Mouse (Mus musculus) lung, embryonic 14.5 days (tissue): ENCODE data around the gene 4931406P16Rik. TPM values are rescaled to one million over a fixed set of nuclear protein-coding genes. Genes with fewer than 3 reads are reported as not detected.
"Not testable (repeated sequence)": the region's sequence is repeated elsewhere in the genome, so short reads cannot be mapped to it uniquely, and the experiment has no call there.

Experiments used
- ATAC-seq: fragments of 200-750 bp; cut with Nextera tagmentation; 2 replicates; pipeline ENCODE4 v1.8.0; 2017; ENCODE audit warnings: mild to moderate bottlenecking, moderate TSS enrichment, moderate library complexity; ENCODE audit not compliant: insufficient read depth
- DNase-seq: peaks from one replicate; pipeline ENCODE4 v3.0.0-alpha.2; 2015
- H3K27ac ChIP-seq: fragments of 300-500 bp; sonication (generic); 2 replicates; pipeline ENCODE4 v1.5.1; 2014; ENCODE audit warnings: low read depth, mild to moderate bottlenecking, moderate library complexity
- H3K27me3 ChIP-seq: fragments of 300-500 bp; sonication (generic); 2 replicates; pipeline ENCODE4 v1.6.1; 2014; ENCODE audit warnings: low read length, control low read depth; ENCODE audit not compliant: insufficient read depth
- H3K36me3 ChIP-seq: fragments of 300-500 bp; sonication (generic); 2 replicates; pipeline ENCODE4 v1.6.1; 2014; ENCODE audit warnings: control low read depth; ENCODE audit not compliant: insufficient read depth
- H3K4me1 ChIP-seq: fragments of 300-500 bp; sonication (generic); 2 replicates; pipeline ENCODE4 v1.6.1; 2014; ENCODE audit warnings: antibody characterized with exemption, control low read depth; ENCODE audit not compliant: insufficient read depth
- H3K4me2 ChIP-seq: fragments of 300-500 bp; sonication (generic); 2 replicates; pipeline ENCODE4 v1.6.1; 2014; ENCODE audit warnings: mild to moderate bottlenecking
- H3K4me3 ChIP-seq: fragments of 300-500 bp; sonication (generic); 2 replicates; pipeline ENCODE4 v1.5.1; 2014; ENCODE audit warnings: low read depth, low read length
- H3K9ac ChIP-seq: fragments of 300-500 bp; sonication (generic); 2 replicates; pipeline ENCODE4 v1.6.1; 2014
- H3K9me3 ChIP-seq: fragments of 300-500 bp; sonication (generic); 2 replicates; pipeline ENCODE4 v1.6.1; 2016; ENCODE audit warnings: low read depth, low read length, control low read depth
- CTCF ChIP-seq: IDR thresholded peaks from 2 replicates; pipeline ENCODE4 v1.5.1; 2016; ENCODE audit warnings: antibody characterized with exemption, low read depth
- WGBS: fragments of 180-500 bp; shearing (Covaris S2); extraction: QIAGEN DNeasy Blood & Tissue Kit; methylation state at CpG from one replicate; pipeline ENCODE4 v1.1.7; 2014; 5-methylcytosine and 5-hydroxymethylcytosine counted together
- polyA plus RNA-seq: library from polyadenylated mRNA; unstranded; fragments of >200 nt; fragmentation: Nextera tagmentation; extraction: Ambion mirVana; gene quantifications from 2 replicates; pipeline ENCODE4 v1.2.1, GENCODE M21; 2014

The 4931406P16Rik gene
- polyA plus RNA-seq, 1 experiment from 2014 or later = 54.7 TPM

DNA sequence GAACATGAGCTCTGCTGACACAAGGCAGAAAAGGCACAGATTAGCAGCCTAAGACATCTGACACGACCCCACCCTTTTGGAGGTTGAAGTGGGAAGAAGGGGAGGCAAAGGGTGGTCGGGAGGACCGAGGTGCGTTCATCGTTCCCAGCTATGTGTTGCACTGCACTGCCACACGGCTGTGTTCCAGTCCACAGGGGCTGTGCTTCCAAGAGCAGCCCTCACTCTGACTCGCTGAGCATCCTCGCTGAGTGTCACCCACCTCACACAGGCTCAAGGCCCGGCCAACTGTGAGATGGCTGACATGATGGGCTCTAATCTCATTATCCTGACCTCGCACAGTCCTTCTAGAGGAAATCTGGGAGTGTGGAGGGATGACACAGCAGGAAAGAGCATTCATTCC lies 96.9 kb downstream of the 4931406P16Rik start:
- no peak overlapping the region for H3K9ac ChIP-seq
- no peak overlapping the region for H3K27ac ChIP-seq
- TF ChIP-seq CTCF = no peak
- ATAC-seq (no peak), DNase-seq (no peak)
- H3K27me3 ChIP-seq = no peaks in the 10 kb centered on the region
- no peaks in the 10 kb centered on the region for H3K4me1 ChIP-seq
- peaks cover 98% of the 10 kb centered on the region for H3K36me3 ChIP-seq
- H3K4me2 ChIP-seq = no peak overlapping the region
- no peak overlapping the region for H3K4me3 ChIP-seq
- 85% methylated on average over 10 of the region's 10 CpGs for WGBS
- no peaks in the 10 kb centered on the region for H3K9me3 ChIP-seq

DNA sequence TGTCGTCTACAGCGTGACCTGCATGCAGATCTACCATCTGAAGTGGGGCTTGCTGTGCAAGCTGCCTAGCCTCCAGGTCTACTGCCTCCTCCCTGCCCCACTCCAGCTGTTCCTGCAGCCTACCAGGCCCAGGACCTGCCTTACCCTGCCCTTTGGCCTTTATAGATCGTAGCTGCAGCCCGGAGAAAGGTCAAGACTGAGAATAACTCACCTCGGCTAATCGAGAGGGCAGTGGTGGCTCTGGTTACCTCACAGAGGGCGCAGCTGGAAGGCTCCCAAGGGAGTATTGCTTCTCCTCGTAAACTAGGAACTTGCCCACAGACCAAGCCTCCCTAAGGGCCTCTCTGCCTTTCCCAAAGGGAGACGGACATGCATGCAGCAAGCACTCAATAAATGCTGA lies 97.9 kb downstream of the 4931406P16Rik start:
- no peaks in the 10 kb centered on the region for H3K4me1 ChIP-seq
- DNase-seq = no peak
- WGBS = 89% methylated on average over 9 of the region's 9 CpGs
- H3K9me3 ChIP-seq = no peaks in the 10 kb centered on the region
- no peak for ATAC-seq
- H3K9ac ChIP-seq = no peak overlapping the region
- TF ChIP-seq CTCF = no peak
- no peak overlapping the region for H3K4me3 ChIP-seq
- no peaks in the 10 kb centered on the region for H3K27me3 ChIP-seq
- H3K36me3 ChIP-seq = peaks cover 98% of the 10 kb centered on the region
- H3K27ac ChIP-seq = no peak overlapping the region
- H3K4me2 ChIP-seq = no peak overlapping the region

GRCm38 (mm10) chr7:34214644-34215043 lies 98.7 kb downstream of the 4931406P16Rik start:
- Histone ChIP-seq H3K4me2 (no peak overlapping the region), H3K27ac (no peak overlapping the region), H3K9ac (no peak overlapping the region), H3K4me3 (no peak overlapping the region), H3K36me3 (peaks cover 97% of the 10 kb centered on the region), H3K4me1 (no peaks in the 10 kb centered on the region), H3K27me3 (no peaks in the 10 kb centered on the region), H3K9me3 (no peaks in the 10 kb centered on the region)
- 92% methylated on average over 8 of the region's 8 CpGs for WGBS
- no peak for ATAC-seq
- DNase-seq = no peak
- TF ChIP-seq CTCF = no peak

GRCm38 (mm10) chr7:34213281-34213680 lies 100.1 kb downstream of the 4931406P16Rik start:
- Histone ChIP-seq H3K36me3 (peaks cover 98% of the 10 kb centered on the region), H3K4me1 (no peaks in the 10 kb centered on the region), H3K9ac (no peak overlapping the region), H3K9me3 (no peaks in the 10 kb centered on the region), H3K4me3 (no peak overlapping the region), H3K27me3 (no peaks in the 10 kb centered on the region), H3K4me2 (no peak overlapping the region), H3K27ac (no peak overlapping the region)
- ATAC-seq = no peak
- DNase-seq = no peak
- TF ChIP-seq CTCF = no peak
- 86% methylated on average over 7 of the region's 7 CpGs for WGBS

DNA sequence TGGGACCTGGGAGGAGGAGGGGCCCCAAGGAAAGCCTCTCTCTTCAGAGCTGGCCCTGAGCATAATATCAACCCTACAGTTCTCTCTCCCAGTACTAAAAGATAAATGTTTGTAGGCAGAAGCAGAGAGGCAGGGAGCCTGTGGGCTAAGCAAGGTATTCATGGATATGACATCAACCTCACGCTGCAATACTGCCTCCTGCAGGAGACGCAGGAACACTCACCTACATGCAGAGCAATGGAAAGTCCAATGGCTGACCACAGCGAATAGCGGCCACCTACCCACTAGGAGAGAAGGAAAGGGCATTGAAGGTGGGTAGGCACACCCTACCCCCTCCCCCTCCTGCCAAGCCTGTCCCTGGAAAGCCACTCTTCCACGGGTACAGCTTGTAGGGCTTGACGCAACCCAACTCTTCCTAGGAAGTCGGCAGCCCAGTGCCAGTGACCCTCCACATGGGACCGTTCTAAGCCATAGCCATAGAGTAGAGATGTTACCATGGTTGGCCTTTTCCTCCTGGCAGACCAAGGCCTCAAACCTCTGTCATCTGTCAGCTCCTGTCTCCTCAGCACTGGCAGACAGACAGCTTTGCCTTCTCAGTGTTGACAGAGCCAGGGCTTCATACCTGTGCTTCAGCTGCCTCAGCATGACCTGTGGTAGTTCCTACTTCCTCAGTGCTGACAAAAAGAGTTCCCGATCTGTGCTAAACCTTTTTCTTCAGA lies 105.2 kb downstream of the 4931406P16Rik start:
- Histone ChIP-seq H3K9me3 (no peaks in the 10 kb centered on the region), H3K27me3 (no peaks in the 10 kb centered on the region), H3K27ac (no peak overlapping the region), H3K9ac (no peak overlapping the region), H3K4me3 (no peak overlapping the region), H3K4me1 (no peaks in the 10 kb centered on the region), H3K4me2 (no peak overlapping the region), H3K36me3 (peaks cover 98% of the 10 kb centered on the region)
- 92% methylated on average over 9 of the region's 9 CpGs for WGBS
- ATAC-seq = no peak
- peak; percentile 35; the same call in 1 of the 2 replicates for TF ChIP-seq CTCF
- DNase-seq = no peak

DNA sequence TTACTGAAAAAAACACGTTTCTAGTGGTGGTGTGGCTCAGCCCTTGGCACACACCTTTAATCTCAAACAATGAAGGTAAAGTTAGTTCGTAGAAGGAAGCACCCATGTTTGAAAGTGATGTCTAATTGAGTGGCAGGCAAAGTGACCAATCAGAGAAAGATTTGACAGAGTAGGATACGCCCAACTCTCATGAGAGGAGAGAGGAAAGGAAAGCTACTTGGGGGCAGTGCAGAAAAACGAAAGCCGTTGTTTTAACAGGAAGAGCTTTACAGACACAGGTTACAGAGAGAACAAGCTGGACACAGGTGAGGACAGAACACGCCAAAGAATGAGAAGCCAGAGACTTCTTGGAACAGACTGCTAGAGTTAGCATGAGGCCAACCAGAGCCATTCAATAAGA lies 107.0 kb downstream of the 4931406P16Rik start:
- WGBS = 86% methylated on average over 6 of the region's 6 CpGs
- TF ChIP-seq CTCF = no peak
- Histone ChIP-seq H3K4me3 (no peak overlapping the region), H3K4me2 (no peak overlapping the region), H3K27me3 (no peaks in the 10 kb centered on the region), H3K36me3 (peaks cover 98% of the 10 kb centered on the region), H3K27ac (no peak overlapping the region), H3K4me1 (no peaks in the 10 kb centered on the region), H3K9me3 (no peaks in the 10 kb centered on the region), H3K9ac (no peak overlapping the region)
- no peak for DNase-seq
- no peak for ATAC-seq

DNA sequence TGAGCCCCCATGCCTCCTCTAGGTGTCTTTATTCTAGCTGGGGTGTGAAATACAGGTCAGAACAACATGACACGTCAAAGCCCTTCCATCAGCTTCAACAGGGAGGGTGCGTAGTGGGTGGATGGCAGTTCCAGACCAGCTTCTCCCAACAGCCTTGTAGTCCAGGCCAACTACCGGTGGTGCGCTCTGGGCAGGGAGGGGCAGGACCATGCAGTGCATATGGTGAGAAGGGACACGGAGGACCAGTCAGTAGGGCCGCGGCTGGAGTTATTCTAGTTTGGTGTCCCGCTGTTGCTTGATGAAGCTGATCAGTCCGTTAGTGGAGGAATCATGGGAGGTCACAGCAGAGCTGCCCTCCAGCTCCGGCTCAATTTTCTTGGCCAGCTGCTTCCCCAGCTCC lies 111.2 kb downstream of the 4931406P16Rik start:
- H3K4me3 ChIP-seq, H3K9ac ChIP-seq, ATAC-seq, DNase-seq, H3K27ac ChIP-seq, H3K9me3 ChIP-seq, H3K27me3 ChIP-seq, H3K4me2 ChIP-seq, H3K4me1 ChIP-seq: not testable (repeated sequence)
- peaks cover 64% of the 10 kb centered on the region for H3K36me3 ChIP-seq
- WGBS = 87% methylated on average over 10 of the region's 10 CpGs
